Mouse (Mus musculus) hindbrain, embryonic 12.5 days (tissue): Measurements from ENCODE around the gene Btn2a2. TPM values are rescaled to one million over a fixed set of nuclear protein-coding genes. Genes with fewer than 3 reads are reported as not detected.

ENCODE experiments used
- ATAC-seq: fragments of 200-750 bp; cut with Nextera tagmentation; 2 replicates; pipeline ENCODE4 v1.8.0; 2017; ENCODE audit warnings: moderate TSS enrichment; ENCODE audit not compliant: low FRiP score
- H3K27ac ChIP-seq: fragments of 300-500 bp; sonication (generic); 2 replicates; pipeline ENCODE4 v1.5.1; 2016; ENCODE audit warnings: mild to moderate bottlenecking
- H3K27me3 ChIP-seq: fragments of 300-500 bp; sonication (generic); 2 replicates; pipeline ENCODE4 v1.6.1; 2016; ENCODE audit warnings: mild to moderate bottlenecking
- H3K36me3 ChIP-seq: fragments of 300-500 bp; sonication (generic); 2 replicates; pipeline ENCODE4 v1.6.1; 2016; ENCODE audit warnings: mild to moderate bottlenecking
- H3K4me1 ChIP-seq: fragments of 300-500 bp; sonication (generic); 2 replicates; pipeline ENCODE4 v1.6.1; 2016
- H3K4me2 ChIP-seq: fragments of 300-500 bp; sonication (generic); replicated peaks from 2 replicates; pipeline ENCODE4 v1.6.1; 2016; ENCODE audit warnings: mild to moderate bottlenecking
- H3K4me3 ChIP-seq: fragments of 300-500 bp; sonication (generic); 2 replicates; pipeline ENCODE4 v1.5.1; 2016; ENCODE audit warnings: mild to moderate bottlenecking
- H3K9ac ChIP-seq: fragments of 300-500 bp; sonication (generic); 2 replicates; pipeline ENCODE4 v1.6.1; 2016; ENCODE audit warnings: mild to moderate bottlenecking, moderate library complexity
- H3K9me3 ChIP-seq: fragments of 300-500 bp; sonication (generic); replicated peaks from 2 replicates; pipeline ENCODE4 v1.6.1; 2016; ENCODE audit warnings: mild to moderate bottlenecking
- WGBS: fragments of 180-500 bp; shearing (Covaris S2); methylation state at CpG from one replicate; pipeline ENCODE4 v1.1.7; 2016; 5-methylcytosine and 5-hydroxymethylcytosine counted together
- polyA plus RNA-seq: library from polyadenylated mRNA; unstranded; fragments of >200 nt; fragmentation: Nextera tagmentation; extraction: Ambion mirVana; gene quantifications from 2 replicates; pipeline ENCODE4 v1.2.1, GENCODE M21; 2016

The Btn2a2 gene
- polyA plus RNA-seq, 1 experiment from 2014 or later: 0.34 TPM

- no peaks in the 10 kb centered on the region for H3K27me3 ChIP-seq
- H3K4me3 ChIP-seq: peak overlapping the region; percentile 51
- peak; percentile 26 for ATAC-seq
- 0 out of 2 replicates have a peak, but pooled peaks cover 9% of the 10 kb centered on the region for H3K4me1 ChIP-seq
- under 1% methylated on average over 32 of the region's 32 CpGs for WGBS
- H3K9ac ChIP-seq: peak overlapping the region; percentile 62
- H3K4me2 ChIP-seq: peak overlapping the region; percentile 64
- H3K9me3 ChIP-seq: no peaks in the 10 kb centered on the region
- H3K27ac ChIP-seq: peak overlapping the region; percentile 62
- no peaks in the 10 kb centered on the region for H3K36me3 ChIP-seq
These were observed 51.5 kb downstream of the Btn2a2 start for GRCm38 (mm10) chr13:23436861-23437822.

- H3K9ac ChIP-seq: no peak overlapping the region
- H3K36me3 ChIP-seq: no peaks in the 10 kb centered on the region
- under 1% methylated on average over 11 of the region's 11 CpGs for WGBS
- no peaks in the 10 kb centered on the region for H3K27me3 ChIP-seq
- H3K9me3 ChIP-seq: no peaks in the 10 kb centered on the region
- H3K4me2 ChIP-seq: peak overlapping the region; percentile 60
- 0 out of 2 replicates have a peak overlapping the region, but pooled peaks have one; percentile 38 for H3K4me3 ChIP-seq
- no peak overlapping the region for H3K27ac ChIP-seq
- H3K4me1 ChIP-seq: 0 out of 2 replicates have a peak, but pooled peaks cover 9% of the 10 kb centered on the region
- ATAC-seq: no peak
These were observed 52.4 kb downstream of the Btn2a2 start for GRCm38 (mm10) chr13:23436231-23436661.

GRCm38 (mm10) chr13:23435676-23436075 is 53.0 kb downstream of the Btn2a2 start:
- H3K27ac ChIP-seq: no peak overlapping the region
- H3K36me3 ChIP-seq: no peaks in the 10 kb centered on the region
- ATAC-seq: no peak
- H3K9me3 ChIP-seq: no peaks in the 10 kb centered on the region
- H3K27me3 ChIP-seq: no peaks in the 10 kb centered on the region
- H3K9ac ChIP-seq: peak overlapping the region; percentile 47
- peak overlapping the region; percentile 60 for H3K4me2 ChIP-seq
- H3K4me3 ChIP-seq: peak overlapping the region; percentile 38
- WGBS: 1% methylated on average over 12 of the region's 12 CpGs
- H3K4me1 ChIP-seq: 0 out of 2 replicates have a peak, but pooled peaks cover 9% of the 10 kb centered on the region

- H3K9me3 ChIP-seq: no peaks in the 10 kb centered on the region
- ATAC-seq: no peak
- WGBS: 17% methylated on average over 4 of the region's 4 CpGs
- H3K36me3 ChIP-seq: no peaks in the 10 kb centered on the region
- H3K4me2 ChIP-seq: peak overlapping the region; percentile 60
- H3K4me1 ChIP-seq: 0 out of 2 replicates have a peak, but pooled peaks cover 9% of the 10 kb centered on the region
- peak overlapping the region; percentile 38 for H3K4me3 ChIP-seq
- H3K9ac ChIP-seq: no peak overlapping the region
- H3K27ac ChIP-seq: no peak overlapping the region
- no peaks in the 10 kb centered on the region for H3K27me3 ChIP-seq
These were observed 53.4 kb downstream of the Btn2a2 start for GRCm38 (mm10) chr13:23435241-23435640.

- Histone ChIP-seq H3K9ac (no peak overlapping the region), H3K4me1 (peaks cover 13% of the 10 kb centered on the region; the same call in 1 of the 2 replicates), H3K9me3 (no peaks in the 10 kb centered on the region), H3K36me3 (no peaks in the 10 kb centered on the region), H3K27ac (no peak overlapping the region), H3K4me3 (no peak overlapping the region), H3K4me2 (peak overlapping the region; percentile 25), H3K27me3 (no peaks in the 10 kb centered on the region)
- 8% methylated on average over 7 of the region's 7 CpGs for WGBS
- no peak for ATAC-seq
These were observed 54.2 kb downstream of the Btn2a2 start for GRCm38 (mm10) chr13:23434426-23434825.

- Histone ChIP-seq H3K9me3 (no peaks in the 10 kb centered on the region), H3K36me3 (no peaks in the 10 kb centered on the region), H3K9ac (no peak overlapping the region), H3K27ac (no peak overlapping the region), H3K4me1 (peaks cover 13% of the 10 kb centered on the region; the same call in 1 of the 2 replicates), H3K27me3 (no peaks in the 10 kb centered on the region), H3K4me3 (no peak overlapping the region), H3K4me2 (no peak overlapping the region)
- no peak for ATAC-seq
- WGBS: 55% methylated on average over 5 of the region's 5 CpGs
These were observed 54.9 kb downstream of the Btn2a2 start for GRCm38 (mm10) chr13:23433801-23434200.

- no peaks in the 10 kb centered on the region for H3K36me3 ChIP-seq
- no peak overlapping the region for H3K9ac ChIP-seq
- no peak overlapping the region for H3K27ac ChIP-seq
- WGBS: 17% methylated on average over 5 of the region's 5 CpGs
- H3K4me3 ChIP-seq: peak overlapping the region; percentile 54
- ATAC-seq: no peak
- no peaks in the 10 kb centered on the region for H3K9me3 ChIP-seq
- peak overlapping the region; percentile 60 for H3K4me2 ChIP-seq
- H3K4me1 ChIP-seq: peaks cover 13% of the 10 kb centered on the region; the same call in 1 of the 2 replicates
- H3K27me3 ChIP-seq: no peaks in the 10 kb centered on the region
These were observed 55.5 kb downstream of the Btn2a2 start for GRCm38 (mm10) chr13:23433206-23433605.

- under 1% methylated on average over 28 of the region's 28 CpGs for WGBS
- peak; percentile 90 for ATAC-seq
These were observed 56.0 kb downstream of the Btn2a2 start for GRCm38 (mm10) chr13:23432562-23433201.

GRCm38 (mm10) chr13:23431351-23431771 is 57.3 kb downstream of the Btn2a2 start:
- Histone ChIP-seq H3K4me1 (peaks cover 11% of the 10 kb centered on the region; the same call in 1 of the 2 replicates), H3K4me2 (peak overlapping the region; percentile 60), H3K27ac (peak overlapping the region; percentile 91), H3K9ac (peak overlapping the region; percentile 68), H3K9me3 (no peaks in the 10 kb centered on the region), H3K27me3 (no peaks in the 10 kb centered on the region), H3K4me3 (peak overlapping the region; percentile 54), H3K36me3 (no peaks in the 10 kb centered on the region)
- WGBS: under 1% methylated on average over 15 of the region's 15 CpGs
- ATAC-seq: peak; percentile 79

More at GRCm38 (mm10) chr13:23432562-23433201, 56.0 kb downstream of the Btn2a2 start:
- no peaks in the 10 kb centered on the region for H3K27me3 ChIP-seq
- peak overlapping the region; percentile 54 for H3K4me3 ChIP-seq
- peak overlapping the region; percentile 50; the same call in 1 of the 2 replicates for H3K9ac ChIP-seq
- no peaks in the 10 kb centered on the region for H3K36me3 ChIP-seq
- no peaks in the 10 kb centered on the region for H3K9me3 ChIP-seq
- H3K4me2 ChIP-seq: peak overlapping the region; percentile 60
- peaks cover 13% of the 10 kb centered on the region; the same call in 1 of the 2 replicates for H3K4me1 ChIP-seq
- peak overlapping the region; percentile 30 for H3K27ac ChIP-seq

GRCm38 (mm10) chr13:23430734-23431133 is 57.9 kb downstream of the Btn2a2 start:
- H3K9ac ChIP-seq: peak overlapping the region; percentile 68
- peak overlapping the region; percentile 91 for H3K27ac ChIP-seq
- H3K4me3 ChIP-seq: peak overlapping the region; percentile 54
- no peaks in the 10 kb centered on the region for H3K9me3 ChIP-seq
- H3K36me3 ChIP-seq: no peaks in the 10 kb centered on the region
- peak; percentile 66 for ATAC-seq
- peaks cover 9% of the 10 kb centered on the region; the same call in 1 of the 2 replicates for H3K4me1 ChIP-seq
- no peaks in the 10 kb centered on the region for H3K27me3 ChIP-seq
- H3K4me2 ChIP-seq: peak overlapping the region; percentile 60
- under 1% methylated on average over 17 of the region's 17 CpGs for WGBS

GRCm38 (mm10) chr13:23429771-23430380 is 58.8 kb downstream of the Btn2a2 start:
- Histone ChIP-seq H3K4me2 (peak overlapping the region; percentile 60), H3K9me3 (no peaks in the 10 kb centered on the region), H3K36me3 (no peaks in the 10 kb centered on the region), H3K27me3 (no peaks in the 10 kb centered on the region), H3K4me1 (peaks cover 9% of the 10 kb centered on the region; the same call in 1 of the 2 replicates), H3K9ac (peak overlapping the region; percentile 68; the same call in 1 of the 2 replicates), H3K4me3 (peak overlapping the region; percentile 54), H3K27ac (no peak overlapping the region; the same call in 1 of the 2 replicates)
- no peak for ATAC-seq
- WGBS: 42% methylated on average over 10 of the region's 10 CpGs
